10 mouse cellular contexts compared by ENCODE assay signal in genomic region chr17:23679127-23679835, GRCm38 (mm10). TPM values are rescaled to one million over a fixed set of nuclear protein-coding genes. Genes with fewer than 3 reads are reported as not detected.
DNase-seq lines count a peak whose midpoint lies in the region; ATAC-seq lines count a peak whose summit lies in the region.
"Had no signal": no experiment of that assay in that cellular context is flagged by ENCODE, and none has a peak within 500 bp of the region (broad histone marks: within the 10 kb centered on the region; RNA-seq: fewer than 3 reads in every experiment).

TSS of gene Cldn6 (plus strand) at chr17:23679249.

- peaks cover 16 to 31% of the 10 kb centered on the region in 2 experiments for H3K4me1 ChIP-seq in heart, embryonic 14.5 days (ENCODE audit: control insufficient read depth in 2 of 2, insufficient read depth in 2 of 2, low read length in 2 of 2)
- H3K4me1 ChIP-seq in embryonic facial prominence, embryonic 11.5 days (ENCODE audit: control insufficient read depth, insufficient read depth, low read length), result peaks cover 3% of the 10 kb centered on the region
- peaks cover 46% of the 10 kb centered on the region for H3K4me1 ChIP-seq in hindbrain, embryonic 15.5 days (replicated peaks)
- peaks cover 26% of the 10 kb centered on the region for H3K4me1 ChIP-seq in midbrain, embryonic 14.5 days (ENCODE audit: control insufficient read depth, insufficient read depth, low read length)

- H3K9me3 ChIP-seq in heart, embryonic 14.5 days (ENCODE audit: control insufficient read depth, low read length), result no peaks in the 10 kb centered on the region
- no peaks in the 10 kb centered on the region for H3K9me3 ChIP-seq in embryonic facial prominence, embryonic 11.5 days (replicated peaks; ENCODE audit: control insufficient read depth, low read length)
- H3K9me3 ChIP-seq in hindbrain, embryonic 15.5 days, result no peaks in the 10 kb centered on the region
- no peaks in the 10 kb centered on the region for H3K9me3 ChIP-seq in midbrain, embryonic 14.5 days (ENCODE audit: control insufficient read depth, low read length)

- H3K36me3 ChIP-seq in heart, embryonic 14.5 days (ENCODE audit: control insufficient read depth, insufficient read depth, low read length), result no peaks in the 10 kb centered on the region
- H3K36me3 ChIP-seq in embryonic facial prominence, embryonic 11.5 days (replicated peaks; ENCODE audit: control insufficient read depth, insufficient read depth, low read depth, low read length), result no peaks in the 10 kb centered on the region
- H3K36me3 ChIP-seq in hindbrain, embryonic 15.5 days, result no peaks in the 10 kb centered on the region
- no peaks in the 10 kb centered on the region for H3K36me3 ChIP-seq in midbrain, embryonic 14.5 days (ENCODE audit: control insufficient read depth, insufficient read depth, low read length)

- no peak for DNase-seq in heart, adult 9 months (ENCODE audit: low spot score in 2 of 2)
- peak; percentile 49 for DNase-seq in embryonic facial prominence, embryonic 11.5 days (ENCODE audit: low spot score)
- no peak for DNase-seq in midbrain, embryonic 14.5 days
- DNase-seq in spleen, postnatal 4 days (ENCODE audit: low spot score in 2 of 2), result no peak
- DNase-seq in layer of hippocampus, postnatal 36 days, result no peak
- DNase-seq: thymus, postnatal 36 days had no signal

- peaks cover 66% of the 10 kb centered on the region for H3K27me3 ChIP-seq in heart, embryonic 14.5 days (ENCODE audit: control insufficient read depth, insufficient read depth, low read length)
- peaks cover 53% of the 10 kb centered on the region for H3K27me3 ChIP-seq in embryonic facial prominence, embryonic 11.5 days (ENCODE audit: control insufficient read depth, insufficient read depth, low read length)
- H3K27me3 ChIP-seq in hindbrain, embryonic 15.5 days, result peaks cover 84% of the 10 kb centered on the region
- peaks cover 70% of the 10 kb centered on the region for H3K27me3 ChIP-seq in midbrain, embryonic 14.5 days (ENCODE audit: control insufficient read depth, insufficient read depth, low read length)

- H3K4me3 ChIP-seq in heart, embryonic 14.5 days (ENCODE audit: control insufficient read depth in 1 of 2, insufficient read depth in 1 of 2, low read depth in 1 of 2, low read length in 2 of 2), result peak within 1 kb of the TSS; percentile 11 to 20; a peak in 2 of 4 replicates
- H3K4me3 ChIP-seq in embryonic facial prominence, embryonic 11.5 days (ENCODE audit: low read depth, low read length), result peak within 1 kb of the TSS; percentile 21
- H3K4me3 ChIP-seq in hindbrain, embryonic 15.5 days, result peak within 1 kb of the TSS; percentile 21; the same call in 1 of the 2 replicates
- H3K4me3 ChIP-seq in midbrain, embryonic 14.5 days (replicated peaks; ENCODE audit: low read depth, low read length), result 0 out of 2 replicates have a peak within 1 kb of the TSS, but pooled peaks have one; percentile 5

- 3% methylated on average over 38 of the region's 38 CpGs for WGBS in heart, embryonic 14.5 days
- 2% methylated on average over 38 of the region's 38 CpGs for WGBS in embryonic facial prominence, embryonic 11.5 days
- WGBS in hindbrain, embryonic 15.5 days, result 3% methylated on average over 37 of the region's 38 CpGs
- WGBS in midbrain, embryonic 14.5 days, result 2% methylated on average over 38 of the region's 38 CpGs

- ATAC-seq in heart, embryonic 14.5 days (ENCODE audit: insufficient number of reproducible peaks, insufficient read depth, low FRiP score, low read depth), result no peak
- no peak for ATAC-seq in embryonic facial prominence, embryonic 11.5 days (replicated peaks; ENCODE audit: insufficient number of reproducible peaks, low FRiP score, low TSS enrichment, low read depth)
- ATAC-seq in hindbrain, embryonic 15.5 days (ENCODE audit: low FRiP score, low read depth), result no peak
- ATAC-seq in midbrain, embryonic 14.5 days (ENCODE audit: low FRiP score, low TSS enrichment), result no peak
- no peak for ATAC-seq in erythroblast, adult 5-6 weeks (replicated peaks; ENCODE audit: low FRiP score, poor library complexity, severe bottlenecking)

- no peak within 1 kb of the TSS for H3K9ac ChIP-seq in heart, embryonic 14.5 days (ENCODE audit: low read length)
- no peak within 1 kb of the TSS; the same call in 1 of the 2 replicates for H3K9ac ChIP-seq in embryonic facial prominence, embryonic 11.5 days (replicated peaks; ENCODE audit: low read length)
- H3K9ac ChIP-seq in hindbrain, embryonic 15.5 days, result no peak within 1 kb of the TSS
- no peak within 1 kb of the TSS for H3K9ac ChIP-seq in midbrain, embryonic 14.5 days (replicated peaks; ENCODE audit: low read length)

- no peak within 1 kb of the TSS for H3K27ac ChIP-seq in heart, embryonic 14.5 days (replicated peaks in 1 of 2; ENCODE audit: control insufficient read depth in 1 of 2, insufficient read depth in 1 of 2, low read depth in 2 of 2, low read length in 2 of 2)
- H3K27ac ChIP-seq in embryonic facial prominence, embryonic 11.5 days (replicated peaks; ENCODE audit: low read depth, low read length), result peak within 1 kb of the TSS; percentile 20; the same call in 1 of the 2 replicates
- H3K27ac ChIP-seq in hindbrain, embryonic 15.5 days (replicated peaks), result no peak within 1 kb of the TSS
- no peak within 1 kb of the TSS for H3K27ac ChIP-seq in midbrain, embryonic 14.5 days (replicated peaks; ENCODE audit: low read depth, low read length)

- peak within 1 kb of the TSS; percentile 53 for H3K4me2 ChIP-seq in heart, embryonic 14.5 days (ENCODE audit: low read length)
- H3K4me2 ChIP-seq in embryonic facial prominence, embryonic 11.5 days (ENCODE audit: low read depth, low read length), result peak within 1 kb of the TSS; percentile 32
- peak within 1 kb of the TSS; percentile 42 for H3K4me2 ChIP-seq in hindbrain, embryonic 15.5 days
- peak within 1 kb of the TSS; percentile 34 for H3K4me2 ChIP-seq in midbrain, embryonic 14.5 days (ENCODE audit: low read length)

RNA-seq across cellular contexts. Expression of gene Cldn6, which starts in this region (rescaled TPM):
- 0.42 TPM in 1 of 2 replicates, not detected in the other for polyA plus RNA-seq in heart, embryonic 14.5 days (2014; fragmentation: Nextera tagmentation; extraction: Ambion mirVana)
- polyA plus RNA-seq in embryonic facial prominence, embryonic 11.5 days (2014; fragmentation: Nextera tagmentation; extraction: Ambion mirVana), result 48.9 and 54.7 TPM in 2 replicates
- polyA plus RNA-seq in hindbrain, embryonic 15.5 days (2015; fragmentation: Nextera tagmentation; extraction: Ambion mirVana), result 0.38 and 0.66 TPM in 2 replicates
- not detected in 2 replicates for polyA plus RNA-seq in midbrain, embryonic 14.5 days (2014; fragmentation: Nextera tagmentation; extraction: Ambion mirVana)
- total RNA-seq in erythroblast, adult 5-6 weeks (2015; ENCODE audit: low replicate concordance), result not detected in 2 replicates
- total RNA-seq in erythroblast, adult 5-6 weeks (2017; ENCODE audit: low replicate concordance), result not detected in 2 replicates
- total RNA-seq in layer of hippocampus, postnatal 36 days (2021), result not detected
- total RNA-seq: gastrocnemius, postnatal 4 days had no signal

Comparison
In these comparisons a context has a peak if more than half of its experiments do, and no peak if none do; other contexts are left out.
1. RNA of gene Cldn6 (polyA plus RNA-seq): 48.9 to 54.7 TPM in embryonic facial prominence, embryonic 11.5 days; 0.42 TPM in heart, embryonic 14.5 days, 0.38 to 0.66 TPM in hindbrain, embryonic 15.5 days and not detected in midbrain, embryonic 14.5 days; every median in the first group is over 10 times any median in the second.
2. Peak in every context shown above with its lines, with median percentiles within 50 percentile points of each other: H3K4me2 ChIP-seq and H3K4me3 ChIP-seq.